Mouse (Mus musculus) C2C12 (cell line): Measurements from ENCODE around the gene Pla2g4f. TPM values are rescaled to one million over a fixed set of nuclear protein-coding genes. Genes with fewer than 3 reads are reported as not detected.

Source experiments
- H3K27me3 ChIP-seq: one replicate; pipeline ENCODE4 v1.6.1; 2011; ENCODE audit not compliant: control insufficient read depth, insufficient read depth, insufficient read length
- H3K36me3 ChIP-seq: one replicate; pipeline ENCODE4 v1.6.1; 2011; ENCODE audit not compliant: control insufficient read depth, insufficient read depth
- H3K4me3 ChIP-seq: one replicate; pipeline ENCODE4 v1.5.1; 2011; ENCODE audit warnings: mild to moderate bottlenecking, control low read depth; ENCODE audit not compliant: poor library complexity, insufficient read depth, severe bottlenecking
- H3K79me2 ChIP-seq: one replicate; pipeline ENCODE4 v1.6.1; 2011; ENCODE audit not compliant: control insufficient read depth, insufficient read depth
- H3K79me3 ChIP-seq: one replicate; pipeline ENCODE4 v1.6.1; 2011; ENCODE audit warnings: low read depth, control low read depth
- H3ac ChIP-seq: one replicate; pipeline ENCODE3; 2011; ENCODE audit warnings: low read depth; ENCODE audit not compliant: control insufficient read depth, insufficient read length
- CEBPB ChIP-seq: IDR thresholded peaks from one replicate; pipeline ENCODE4 v1.6.1; 2011; ENCODE audit warnings: low read depth, mild to moderate bottlenecking, control low read depth, moderate library complexity
- CTCF ChIP-seq: IDR thresholded peaks from one replicate; pipeline ENCODE4 v1.5.1; 2011; ENCODE audit not compliant: control insufficient read depth, insufficient read depth, insufficient read length
- FOSL1 ChIP-seq: IDR thresholded peaks from one replicate; pipeline ENCODE4 v1.8.0; 2011; ENCODE audit warnings: mild to moderate bottlenecking, low read length; ENCODE audit not compliant: poor library complexity, insufficient read depth, severe bottlenecking
- MAX ChIP-seq: IDR thresholded peaks from one replicate; pipeline ENCODE4 v1.6.1; 2011; ENCODE audit warnings: mild to moderate bottlenecking, control low read depth
- MYOD1 ChIP-seq: IDR thresholded peaks from one replicate; pipeline ENCODE4 v1.6.1; 2011; ENCODE audit warnings: low read depth; ENCODE audit not compliant: control insufficient read depth, insufficient read length
- MYOG ChIP-seq: IDR thresholded peaks from one replicate; pipeline ENCODE4 v1.6.1; 2011; ENCODE audit not compliant: control insufficient read depth, insufficient read length; ENCODE audit errors: extremely low read depth
- USF1 ChIP-seq: IDR thresholded peaks from one replicate; pipeline ENCODE4 v1.6.1; 2011; ENCODE audit warnings: low read depth, mild to moderate bottlenecking, control low read depth, moderate library complexity
- long read RNA-seq, 2 experiments: library from polyadenylated mRNA; unstranded; transcript quantifications; one replicate each; pipeline ENCODE4 v2.0.0; 2019 to 2020
- polyA plus RNA-seq: library from polyadenylated mRNA; unstranded; fragments of >200 nt; fragmentation: generic; extraction: Trizol; gene quantifications from one replicate; pipeline ENCODE4 v1.2.1, GENCODE M21; 2012; ENCODE audit warnings: missing spikeins

The Pla2g4f gene
- polyA plus RNA-seq, result not detected
- long read RNA-seq, experiment 1, result 0 reads
- long read RNA-seq, experiment 2, result 0 reads

GRCm38 (mm10) chr2:120313976-120314375, at the start of gene Pla2g4f:
TSS of gene Pla2g4f (minus strand) at chr2:120314165.
- TF ChIP-seq FOSL1 (no peak), CEBPB (no peak), MAX (no peak), CTCF (no peak), USF1 (no peak), MYOG (no peak), MYOD1 (no peak)
- Histone ChIP-seq H3ac (no peak within 1 kb of the TSS), H3K27me3 (peaks cover 13% of the 10 kb centered on the region), H3K79me2 (no peaks in the 10 kb centered on the region), H3K79me3 (no peaks in the 10 kb centered on the region), H3K36me3 (peaks cover 15% of the 10 kb centered on the region), H3K4me3 (no peak within 1 kb of the TSS)

- H3K79me2 ChIP-seq, result no peaks in the 10 kb centered on the region
- H3K79me3 ChIP-seq, result no peaks in the 10 kb centered on the region
- peaks cover 75% of the 10 kb centered on the region for H3K36me3 ChIP-seq
- H3K27me3 ChIP-seq, result no peaks in the 10 kb centered on the region
- no peak overlapping the region for H3ac ChIP-seq
- no peak overlapping the region for H3K4me3 ChIP-seq
- TF ChIP-seq CEBPB, result no peak
- TF ChIP-seq MYOG, result no peak
- TF ChIP-seq FOSL1, result no peak
- TF ChIP-seq USF1, result no peak
- no peak for TF ChIP-seq MYOD1
- no peak for TF ChIP-seq MAX
- TF ChIP-seq CTCF, result no peak
Observed at GRCm38 (mm10) chr2:120360425-120360824, 46.5 kb upstream of the Pla2g4f start.

GRCm38 (mm10) chr2:120352682-120353646, 39.0 kb upstream of the Pla2g4f start, which contains the start of gene Vps39:
TSS of gene Vps39 (minus strand) at chr2:120353137.
- peak within 1 kb of the TSS; percentile 78 for H3K4me3 ChIP-seq
- H3K79me2 ChIP-seq, result peaks cover 37% of the 10 kb centered on the region
- H3K79me3 ChIP-seq, result no peaks in the 10 kb centered on the region
- H3ac ChIP-seq, result peak within 1 kb of the TSS; percentile 97
- peaks cover 27% of the 10 kb centered on the region for H3K36me3 ChIP-seq
- TF ChIP-seq USF1 (no peak), FOSL1 (no peak), CEBPB (no peak), CTCF (no peak), MYOD1 (no peak), MYOG (no peak), MAX (no peak)
- no peaks in the 10 kb centered on the region for H3K27me3 ChIP-seq

- H3K27me3 ChIP-seq, result no peaks in the 10 kb centered on the region
- no peak overlapping the region for H3ac ChIP-seq
- H3K79me2 ChIP-seq, result peaks cover 37% of the 10 kb centered on the region
- TF ChIP-seq USF1, result no peak
- TF ChIP-seq MYOD1, result no peak
- no peaks in the 10 kb centered on the region for H3K79me3 ChIP-seq
- peaks cover 17% of the 10 kb centered on the region for H3K36me3 ChIP-seq
- H3K4me3 ChIP-seq, result no peak overlapping the region
Observed at GRCm38 (mm10) chr2:120351321-120351720, 37.4 kb upstream of the Pla2g4f start.

GRCm38 (mm10) chr2:120348120-120348519, 34.2 kb upstream of the Pla2g4f start:
- Histone ChIP-seq H3K27me3 (no peaks in the 10 kb centered on the region), H3ac (no peak overlapping the region), H3K79me2 (peaks cover 37% of the 10 kb centered on the region), H3K36me3 (peaks cover 19% of the 10 kb centered on the region), H3K79me3 (no peaks in the 10 kb centered on the region), H3K4me3 (no peak overlapping the region)
- TF ChIP-seq CEBPB (no peak), MYOG (no peak), MAX (no peak), FOSL1 (no peak)

GRCm38 (mm10) chr2:120341741-120342140, 27.8 kb upstream of the Pla2g4f start:
- Histone ChIP-seq H3K27me3 (no peaks in the 10 kb centered on the region), H3K36me3 (peaks cover 23% of the 10 kb centered on the region), H3K79me2 (no peaks in the 10 kb centered on the region), H3K79me3 (no peaks in the 10 kb centered on the region), H3ac (no peak overlapping the region), H3K4me3 (no peak overlapping the region)
- TF ChIP-seq USF1 (no peak), CEBPB (no peak), FOSL1 (no peak)
